Mouse (Mus musculus) effector memory CD4-positive, alpha-beta T cell, adult 5 months (primary cell): ENCODE measurements around the gene Tesmin. TPM values are rescaled to one million over a fixed set of nuclear protein-coding genes. Genes with fewer than 3 reads are reported as not detected.

ENCODE experiments used
- polyA plus RNA-seq: library from polyadenylated mRNA; unstranded; fragments of 100-300 nt; shearing (Covaris generic); gene quantifications from one replicate; pipeline ENCODE4 v1.2.1, GENCODE M21; 2017

The Tesmin gene
- polyA plus RNA-seq = not detected

GRCm38 (mm10) chr19:3388629-3389057 is at the start of gene Tesmin:
Tesmin (plus strand) TSS chr19:3388857.

DNA sequence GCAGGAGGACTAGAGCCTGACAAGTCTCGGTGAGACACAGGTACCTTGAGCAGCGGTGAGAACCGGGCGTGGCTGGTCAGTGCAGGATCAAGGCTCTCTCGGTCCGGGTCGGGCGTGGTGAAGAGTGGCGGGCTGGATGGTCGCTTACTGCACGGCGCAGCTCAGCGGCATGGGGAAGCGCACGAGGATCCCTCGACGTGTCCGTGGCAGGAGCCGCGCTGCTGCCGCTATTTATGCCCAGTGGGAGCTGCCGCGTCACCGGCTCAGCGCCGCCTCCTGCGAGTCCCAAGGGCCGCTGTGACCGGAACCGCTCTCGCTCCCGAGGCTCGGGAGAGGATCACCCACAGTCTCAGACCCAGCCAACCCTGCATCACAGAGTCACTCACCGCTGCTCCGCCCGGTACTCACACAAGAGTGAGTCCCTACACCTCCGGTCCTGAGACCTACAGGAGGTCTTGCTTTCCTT is 25.6 kb downstream of the Tesmin start, which contains the start of gene Gal:
TSS of gene Gal (minus strand) at position 277 of the 466 bp plus-strand sequence.

Other genes starting within 250 kb of the Tesmin start
- gene Mrpl21, start 106.0 kb upstream of the Tesmin start, polyA plus RNA-seq = 73.8 TPM
- 11.1 TPM for gene Ighmbp2, start 105.8 kb upstream of the Tesmin start, polyA plus RNA-seq
- gene Cpt1a, start 66.5 kb upstream of the Tesmin start, polyA plus RNA-seq = 22.3 TPM
- 0.49 TPM for gene Gal, start 25.7 kb downstream of the Tesmin start, polyA plus RNA-seq
- 81.7 TPM for gene Ppp6r3, start 186.9 kb downstream of the Tesmin start, polyA plus RNA-seq